Mouse (Mus musculus): ENCODE measurements around the gene Scgb3a1. TPM values are rescaled to one million over a fixed set of nuclear protein-coding genes. Genes with fewer than 3 reads are reported as not detected.

Scgb3a1 gene
- polyA plus RNA-seq, 1 experiment from 2014 or later = not detected

- H3K4me2 ChIP-seq (replicated peaks) = no peak overlapping the region
- H3K4me3 ChIP-seq (replicated peaks) = no peak overlapping the region
- no peaks in the 10 kb centered on the region for H3K4me1 ChIP-seq (replicated peaks)
- no peaks in the 10 kb centered on the region for H3K27me3 ChIP-seq
- no peak overlapping the region for H3K27ac ChIP-seq
- whole genome bisulfite sequencing = 60% methylated on average over 15 of the region's 15 CpGs
- no peaks in the 10 kb centered on the region for H3K36me3 ChIP-seq
- H3K9ac ChIP-seq (replicated peaks) = no peak overlapping the region
- ATAC-seq = no peak
- no peaks in the 10 kb centered on the region for H3K9me3 ChIP-seq
These were observed 1.1 kb upstream of the Scgb3a1 start for GRCm38 (mm10) chr11:49662292-49662780.

- no peaks in the 10 kb centered on the region for H3K27me3 ChIP-seq
- WGBS = 85% methylated on average over 12 of the region's 12 CpGs
- no peak overlapping the region for H3K9ac ChIP-seq (replicated peaks)
- H3K4me2 ChIP-seq (replicated peaks) = no peak overlapping the region
- ATAC-seq = no peak
- no peaks in the 10 kb centered on the region for H3K9me3 ChIP-seq
- H3K4me1 ChIP-seq (replicated peaks) = no peaks in the 10 kb centered on the region
- no peak overlapping the region for H3K4me3 ChIP-seq (replicated peaks)
- H3K27ac ChIP-seq = no peak overlapping the region
- H3K36me3 ChIP-seq = peaks cover 10% of the 10 kb centered on the region
These were observed 1.1 kb downstream of the Scgb3a1 start for GRCm38 (mm10) chr11:49664262-49665140.

- no peak for ATAC-seq
- H3K36me3 ChIP-seq = peaks cover 16% of the 10 kb centered on the region
- no peaks in the 10 kb centered on the region for H3K4me1 ChIP-seq (replicated peaks)
- no peak overlapping the region for H3K4me2 ChIP-seq (replicated peaks)
- H3K27ac ChIP-seq = no peak overlapping the region
- no peaks in the 10 kb centered on the region for H3K9me3 ChIP-seq
- H3K27me3 ChIP-seq = no peaks in the 10 kb centered on the region
- H3K9ac ChIP-seq (replicated peaks) = no peak overlapping the region
- 83% methylated on average over 4 of the region's 4 CpGs for WGBS
- H3K4me3 ChIP-seq (replicated peaks) = no peak overlapping the region
These were observed 2.1 kb downstream of the Scgb3a1 start for GRCm38 (mm10) chr11:49665462-49665861.

- Histone ChIP-seq H3K4me2 (replicated peaks) (no peak overlapping the region), H3K36me3 (peaks cover 56% of the 10 kb centered on the region), H3K4me3 (replicated peaks) (no peak overlapping the region), H3K9me3 (no peaks in the 10 kb centered on the region), H3K27ac (no peak overlapping the region), H3K9ac (replicated peaks) (no peak overlapping the region), H3K4me1 (replicated peaks) (no peaks in the 10 kb centered on the region), H3K27me3 (no peaks in the 10 kb centered on the region)
- no peak for ATAC-seq
- WGBS = 84% methylated on average over 3 of the region's 3 CpGs
These were observed 10.0 kb downstream of the Scgb3a1 start for GRCm38 (mm10) chr11:49673433-49673832.

- Histone ChIP-seq H3K27ac (no peak overlapping the region), H3K27me3 (no peaks in the 10 kb centered on the region), H3K4me1 (replicated peaks) (no peaks in the 10 kb centered on the region), H3K36me3 (peaks cover 72% of the 10 kb centered on the region), H3K4me2 (replicated peaks) (no peak overlapping the region), H3K4me3 (replicated peaks) (no peak overlapping the region), H3K9ac (replicated peaks) (no peak overlapping the region), H3K9me3 (no peaks in the 10 kb centered on the region)
- no peak for ATAC-seq
- 97% methylated on average over 12 of the region's 12 CpGs for WGBS
These were observed 21.0 kb downstream of the Scgb3a1 start for GRCm38 (mm10) chr11:49684237-49684973.

GRCm38 (mm10) chr11:49695013-49695412, 31.6 kb downstream of the Scgb3a1 start:
- ATAC-seq = no peak
- WGBS = 95% methylated on average over 3 of the region's 3 CpGs
- Histone ChIP-seq H3K27ac (no peak overlapping the region), H3K27me3 (no peaks in the 10 kb centered on the region), H3K36me3 (peaks cover 33% of the 10 kb centered on the region), H3K4me2 (replicated peaks) (no peak overlapping the region), H3K4me1 (replicated peaks) (peaks cover 17% of the 10 kb centered on the region), H3K9ac (replicated peaks) (no peak overlapping the region), H3K4me3 (replicated peaks) (no peak overlapping the region), H3K9me3 (no peaks in the 10 kb centered on the region)

- no peaks in the 10 kb centered on the region for H3K27me3 ChIP-seq
- no peaks in the 10 kb centered on the region for H3K9me3 ChIP-seq
- no peak overlapping the region for H3K27ac ChIP-seq
- H3K4me2 ChIP-seq (replicated peaks) = no peak overlapping the region
- peaks cover 34% of the 10 kb centered on the region for H3K36me3 ChIP-seq
- ATAC-seq = no peak
- H3K4me1 ChIP-seq (replicated peaks) = peaks cover 13% of the 10 kb centered on the region
- no peak overlapping the region for H3K9ac ChIP-seq (replicated peaks)
- H3K4me3 ChIP-seq (replicated peaks) = no peak overlapping the region
- whole genome bisulfite sequencing = 93% methylated on average over 2 of the region's 2 CpGs
These were observed 32.3 kb downstream of the Scgb3a1 start for GRCm38 (mm10) chr11:49695695-49696094.

GRCm38 (mm10) chr11:49696472-49696871, 33.1 kb downstream of the Scgb3a1 start:
- WGBS = 96% methylated on average over 2 of the region's 2 CpGs
- ATAC-seq = no peak

GRCm38 (mm10) chr11:49697779-49698178, 34.4 kb downstream of the Scgb3a1 start:
- Histone ChIP-seq H3K4me3 (replicated peaks) (no peak overlapping the region), H3K4me1 (replicated peaks) (peaks cover 7% of the 10 kb centered on the region), H3K27ac (no peak overlapping the region), H3K9me3 (no peaks in the 10 kb centered on the region), H3K36me3 (peaks cover 43% of the 10 kb centered on the region), H3K4me2 (replicated peaks) (no peak overlapping the region), H3K9ac (replicated peaks) (no peak overlapping the region), H3K27me3 (no peaks in the 10 kb centered on the region)
- ATAC-seq = no peak
- WGBS = 99% methylated on average over 5 of the region's 5 CpGs

More at GRCm38 (mm10) chr11:49696472-49696871, 33.1 kb downstream of the Scgb3a1 start:
- Histone ChIP-seq H3K4me2 (replicated peaks) (no peak overlapping the region), H3K4me3 (replicated peaks) (no peak overlapping the region), H3K27ac (no peak overlapping the region), H3K4me1 (replicated peaks) (peaks cover 7% of the 10 kb centered on the region), H3K9me3 (no peaks in the 10 kb centered on the region), H3K27me3 (no peaks in the 10 kb centered on the region), H3K9ac (replicated peaks) (no peak overlapping the region), H3K36me3 (peaks cover 40% of the 10 kb centered on the region)

- Histone ChIP-seq H3K36me3 (peaks cover 44% of the 10 kb centered on the region), H3K9ac (replicated peaks) (no peak overlapping the region)
- ATAC-seq = no peak
These were observed 35.7 kb downstream of the Scgb3a1 start for GRCm38 (mm10) chr11:49699079-49699478.

GRCm38 (mm10) chr11:49702014-49702413, 38.6 kb downstream of the Scgb3a1 start:
- Histone ChIP-seq H3K4me3 (replicated peaks) (no peak overlapping the region), H3K27ac (no peak overlapping the region), H3K36me3 (peaks cover 57% of the 10 kb centered on the region), H3K4me1 (replicated peaks) (no peaks in the 10 kb centered on the region), H3K9ac (replicated peaks) (no peak overlapping the region), H3K4me2 (replicated peaks) (no peak overlapping the region), H3K9me3 (no peaks in the 10 kb centered on the region), H3K27me3 (no peaks in the 10 kb centered on the region)
- 97% methylated on average over 8 of the region's 8 CpGs for WGBS
- no peak for ATAC-seq

More at GRCm38 (mm10) chr11:49699079-49699478, 35.7 kb downstream of the Scgb3a1 start:
- Histone ChIP-seq H3K4me2 (replicated peaks) (no peak overlapping the region), H3K27ac (no peak overlapping the region), H3K4me3 (replicated peaks) (no peak overlapping the region), H3K4me1 (replicated peaks) (peaks cover 7% of the 10 kb centered on the region), H3K27me3 (no peaks in the 10 kb centered on the region), H3K9me3 (no peaks in the 10 kb centered on the region)
- 100% methylated on average over 1 of the region's 1 CpGs for WGBS

GRCm38 (mm10) chr11:49704804-49705203, 41.4 kb downstream of the Scgb3a1 start:
- H3K9me3 ChIP-seq = no peaks in the 10 kb centered on the region
- H3K4me2 ChIP-seq (replicated peaks) = no peak overlapping the region
- H3K4me1 ChIP-seq (replicated peaks) = peaks cover 17% of the 10 kb centered on the region
- no peaks in the 10 kb centered on the region for H3K27me3 ChIP-seq
- no peak overlapping the region for H3K4me3 ChIP-seq (replicated peaks)
- ATAC-seq = no peak
- peaks cover 49% of the 10 kb centered on the region for H3K36me3 ChIP-seq
- no peak overlapping the region for H3K27ac ChIP-seq
- H3K9ac ChIP-seq (replicated peaks) = no peak overlapping the region
- 86% methylated on average over 8 of the region's 8 CpGs for WGBS
